Mouse (Mus musculus): Measurements from ENCODE around the gene Akt2. TPM values are rescaled to one million over a fixed set of nuclear protein-coding genes. Genes with fewer than 3 reads are reported as not detected.

Akt2 gene
- total and polyA plus RNA-seq, 3 experiments, result 73.5 to 127 TPM; not detected in 1

DNA sequence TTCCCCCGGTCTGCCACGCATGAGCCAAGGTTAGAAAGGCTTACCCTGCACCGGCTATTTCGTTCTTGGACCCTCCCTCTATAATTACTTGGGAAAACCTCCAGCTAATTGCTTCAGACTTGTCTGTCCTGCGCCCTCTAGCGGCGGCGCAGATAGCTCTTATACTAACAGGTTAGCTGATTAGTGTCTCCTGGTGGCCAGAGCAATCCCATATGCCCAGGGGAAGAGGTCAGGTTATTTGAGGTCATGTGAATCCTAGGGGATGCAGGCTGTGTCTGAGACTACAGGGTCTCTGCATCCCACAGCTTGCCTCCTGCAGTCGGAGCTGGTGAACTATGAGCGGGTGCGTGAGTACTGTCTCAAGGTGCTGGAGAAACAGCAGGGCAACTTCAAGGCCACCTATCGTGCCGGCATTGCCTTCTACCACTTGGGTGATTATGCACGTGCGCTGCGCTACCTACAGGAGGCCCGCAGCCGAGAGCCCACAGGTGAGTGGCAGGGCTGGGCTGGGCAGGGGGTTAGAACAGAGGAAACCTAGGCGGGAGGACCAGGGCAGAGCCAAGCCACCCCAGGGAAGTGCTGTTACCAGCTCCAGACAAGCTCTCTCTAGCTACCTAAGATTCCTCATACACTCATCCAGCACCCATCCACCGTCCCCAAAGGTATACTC, 63.4 kb downstream of the Akt2 start:
- H3K4me1 ChIP-seq (ENCODE audit: control insufficient read depth in 1 of 2, insufficient read depth in 2 of 2, low read length in 2 of 2), result peaks cover 0 to 6% of the 10 kb centered on the region in 2 experiments; a peak in 1 of 4 replicates
- TF ChIP-seq HCFC1 (IDR thresholded peaks at IDR 0.05; ENCODE audit: low read depth, low read length) (no peak), MXI1 (IDR thresholded peaks at IDR 0.05; ENCODE audit: low read depth, low read length) (no peak), CTCF (IDR thresholded peaks at IDR 0.05 in 2 of 3, conservative IDR thresholded peaks at IDR 0.05 in 1 of 3; ENCODE audit: control insufficient read depth in 1 of 3, insufficient read depth in 1 of 3, low read depth in 2 of 3, low read length in 3 of 3, poor library complexity in 1 of 3, severe bottlenecking in 1 of 3) (peak in 1 of 3 experiments; percentile 49; a peak in 3 of 6 replicates), MAZ (IDR thresholded peaks at IDR 0.05; ENCODE audit: low read depth, low read length) (no peak), TCF12 (IDR thresholded peaks at IDR 0.05; ENCODE audit: low read depth, low read length) (no peak), RCOR1 (IDR thresholded peaks at IDR 0.05; ENCODE audit: low read depth, low read length) (no peak)
- no peaks in the 10 kb centered on the region for H3K9me3 ChIP-seq (replicated peaks; ENCODE audit: insufficient read depth, low read length)
- H3K36me3 ChIP-seq (ENCODE audit: control insufficient read depth in 1 of 2, insufficient read depth in 2 of 2, low read length in 2 of 2), result no peaks in the 10 kb centered on the region
- H3K27me3 ChIP-seq (ENCODE audit: control insufficient read depth in 1 of 2, insufficient read depth in 2 of 2, low read length in 2 of 2), result no peaks in the 10 kb centered on the region
- no peak overlapping the region for H3K9ac ChIP-seq (ENCODE audit: control insufficient read depth, low read depth, low read length, poor library complexity, severe bottlenecking)
- H3K27ac ChIP-seq (ENCODE audit: control insufficient read depth, low read depth, low read length), result no peak overlapping the region
- DNase-seq (ENCODE audit: low read depth, low spot score), result no peak
- H3K79me2 ChIP-seq (ENCODE audit: control insufficient read depth, insufficient read depth, low read length, poor library complexity), result no peaks in the 10 kb centered on the region
- H3K4me3 ChIP-seq (ENCODE audit: control insufficient read depth in 1 of 2, insufficient read depth in 1 of 2, low read depth in 2 of 2, low read length in 2 of 2), result no peak overlapping the region

GRCm38 (mm10) chr7:27655545-27655944, 64.2 kb downstream of the Akt2 start:
- no peaks in the 10 kb centered on the region for H3K9me3 ChIP-seq (replicated peaks; ENCODE audit: insufficient read depth, low read length)
- no peaks in the 10 kb centered on the region for H3K27me3 ChIP-seq (ENCODE audit: control insufficient read depth in 1 of 2, insufficient read depth in 2 of 2, low read length in 2 of 2)
- TF ChIP-seq RAD21 (IDR thresholded peaks at IDR 0.05; ENCODE audit: low read depth, low read length) (no peak), MEF2A (IDR thresholded peaks at IDR 0.05; ENCODE audit: extremely low read depth, insufficient replicate concordance, low read depth, low read length, poor library complexity, severe bottlenecking) (no peak), CTCF (IDR thresholded peaks at IDR 0.05 in 2 of 3, conservative IDR thresholded peaks at IDR 0.05 in 1 of 3; ENCODE audit: control insufficient read depth in 1 of 3, insufficient read depth in 1 of 3, low read depth in 2 of 3, low read length in 3 of 3, poor library complexity in 1 of 3, severe bottlenecking in 1 of 3) (no peak), BHLHE40 (IDR thresholded peaks at IDR 0.05; ENCODE audit: borderline replicate concordance, low read depth, low read length) (no peak), MAZ (IDR thresholded peaks at IDR 0.05; ENCODE audit: low read depth, low read length) (no peak), USF2 (IDR thresholded peaks at IDR 0.05; ENCODE audit: borderline replicate concordance in 1 of 2, insufficient read depth in 1 of 2, low read depth in 1 of 2, low read length in 2 of 2) (no peak), EP300 (IDR thresholded peaks at IDR 0.05; ENCODE audit: low read depth in 1 of 2, low read length in 2 of 2) (no peak), NELFE (IDR thresholded peaks at IDR 0.05; ENCODE audit: low read depth, low read length) (no peak), POLR2AphosphoS2 (IDR thresholded peaks at IDR 0.05; ENCODE audit: low read length) (no peak), CHD2 (IDR thresholded peaks at IDR 0.05; ENCODE audit: low read length) (no peak), ZKSCAN1 (IDR thresholded peaks at IDR 0.05; ENCODE audit: low read depth, low read length) (no peak), ZMIZ1 (IDR thresholded peaks at IDR 0.05; ENCODE audit: low read depth, low read length) (no peak), USF1 (IDR thresholded peaks at IDR 0.05; ENCODE audit: low read depth, low read length) (no peak)
- no peak for DNase-seq (ENCODE audit: low read depth, low spot score)
- H3K9ac ChIP-seq (ENCODE audit: control insufficient read depth, low read depth, low read length, poor library complexity, severe bottlenecking), result no peak overlapping the region
- no peaks in the 10 kb centered on the region for H3K36me3 ChIP-seq (ENCODE audit: control insufficient read depth in 1 of 2, insufficient read depth in 2 of 2, low read length in 2 of 2)
- no peak overlapping the region for H3K27ac ChIP-seq (ENCODE audit: control insufficient read depth, low read depth, low read length)
- H3K4me3 ChIP-seq (ENCODE audit: control insufficient read depth in 1 of 2, insufficient read depth in 1 of 2, low read depth in 2 of 2, low read length in 2 of 2), result no peak overlapping the region
- peaks cover 0 to 6% of the 10 kb centered on the region in 2 experiments; a peak in 1 of 4 replicates for H3K4me1 ChIP-seq (ENCODE audit: control insufficient read depth in 1 of 2, insufficient read depth in 2 of 2, low read length in 2 of 2)
- no peaks in the 10 kb centered on the region for H3K79me2 ChIP-seq (ENCODE audit: control insufficient read depth, insufficient read depth, low read length, poor library complexity)
